Mouse (Mus musculus) ovary, postnatal 10 days (tissue): ENCODE measurements around the gene Ccr6.
"Not testable (repeated sequence)": the region's sequence is repeated elsewhere in the genome, so short reads cannot be mapped to it uniquely, and the experiment has no call there.

Source experiments
- DNase-seq: peaks from one replicate; pipeline ENCODE4 v3.0.0; 2022; ENCODE audit warnings: low spot score

Gene Ccr6

DNA sequence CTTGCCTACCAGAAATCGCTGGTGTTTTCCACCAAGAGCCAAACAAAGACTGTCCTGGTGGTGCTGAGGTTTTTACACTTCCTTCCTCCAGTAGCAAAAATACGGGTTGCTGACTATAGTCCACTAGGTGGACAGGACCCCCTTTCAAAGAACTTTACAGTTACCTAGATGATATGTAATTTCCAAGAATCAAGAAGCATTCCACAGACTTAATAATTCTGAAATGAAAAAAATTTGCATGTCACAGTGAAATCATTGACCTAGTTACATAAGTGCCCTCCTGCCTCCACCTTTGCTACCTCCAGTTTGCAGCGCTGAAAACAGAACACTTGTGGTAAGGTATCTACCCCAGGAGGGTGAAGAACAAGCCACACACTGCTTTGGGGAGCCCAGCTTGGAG, at the start of gene Ccr6:
Ccr6 (plus strand) TSS at position 301 of the 400 bp plus-strand sequence.
- DNase-seq = no peak

DNA sequence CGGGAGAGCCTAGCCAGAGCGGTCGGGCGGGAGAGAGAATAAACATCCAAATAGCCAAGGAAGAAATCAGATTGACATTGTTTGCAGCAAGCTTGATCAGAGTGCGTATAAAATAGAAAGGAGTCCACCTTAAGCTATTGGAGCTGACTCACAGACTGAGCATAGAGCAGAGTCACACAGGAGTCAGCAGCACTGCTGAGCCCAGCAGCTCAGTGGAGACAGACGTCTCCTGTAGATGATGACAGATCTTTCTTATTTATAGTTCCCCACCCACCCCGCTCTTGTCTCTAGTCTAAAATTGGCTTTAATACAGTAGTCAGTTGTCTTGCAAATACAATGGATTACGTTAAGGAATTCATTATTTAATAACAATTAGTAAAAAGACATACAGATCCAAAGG, 42.2 kb upstream of the Ccr6 start:
- DNase-seq = no peak

DNA sequence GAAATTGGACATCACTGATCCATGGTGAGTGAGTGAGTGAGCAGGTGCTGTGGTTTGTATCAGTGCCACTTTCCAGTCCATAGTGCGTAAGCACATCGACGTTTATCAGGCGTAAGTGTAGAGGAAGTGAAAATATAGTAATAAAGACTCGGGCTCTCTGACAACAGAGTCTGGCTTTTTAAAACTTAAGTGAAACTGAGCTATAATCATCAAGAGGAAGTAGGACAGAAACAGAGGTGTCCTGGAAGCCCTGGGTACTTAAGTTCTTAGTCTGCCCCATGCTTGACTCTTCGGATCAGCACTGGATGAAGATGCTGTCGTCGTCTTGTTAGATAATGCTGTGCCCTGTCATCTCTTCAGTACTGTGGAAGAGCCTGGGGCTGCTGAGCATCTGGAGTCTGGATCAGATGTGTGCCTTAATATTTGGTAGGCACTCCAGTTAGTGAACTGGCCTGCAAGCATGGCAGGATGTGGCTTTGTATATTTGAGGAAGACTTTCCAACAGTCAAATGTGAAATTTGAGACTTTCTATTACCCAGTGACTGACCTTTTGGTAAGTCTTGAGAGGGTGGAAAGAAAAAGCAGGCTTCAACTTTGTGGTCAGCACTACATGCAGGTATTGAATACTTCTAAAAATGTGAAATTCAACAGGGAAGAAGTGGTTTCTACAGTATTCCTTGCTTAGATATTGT, 40.0 kb upstream of the Ccr6 start:
- DNase-seq = no peak

DNA sequence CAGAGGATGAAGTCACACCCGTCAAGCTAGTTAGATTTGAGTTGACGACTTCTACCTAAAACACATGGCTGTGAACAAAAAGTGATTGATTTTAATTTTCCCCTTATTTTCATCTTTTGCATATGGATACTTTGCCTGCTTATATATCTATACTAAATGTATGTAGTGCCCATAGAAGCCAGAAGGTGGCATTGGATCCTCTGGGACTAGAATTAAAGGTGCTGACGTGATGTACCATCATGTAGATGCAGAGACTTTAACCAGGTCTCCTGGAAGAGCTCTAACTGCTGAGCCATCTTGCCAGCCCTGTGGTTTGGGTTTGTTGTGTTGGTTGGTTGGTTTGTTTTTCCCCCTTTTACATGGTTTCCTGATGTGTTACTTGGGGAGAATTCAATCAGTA, 38.2 kb upstream of the Ccr6 start:
- DNase-seq = no peak

DNA sequence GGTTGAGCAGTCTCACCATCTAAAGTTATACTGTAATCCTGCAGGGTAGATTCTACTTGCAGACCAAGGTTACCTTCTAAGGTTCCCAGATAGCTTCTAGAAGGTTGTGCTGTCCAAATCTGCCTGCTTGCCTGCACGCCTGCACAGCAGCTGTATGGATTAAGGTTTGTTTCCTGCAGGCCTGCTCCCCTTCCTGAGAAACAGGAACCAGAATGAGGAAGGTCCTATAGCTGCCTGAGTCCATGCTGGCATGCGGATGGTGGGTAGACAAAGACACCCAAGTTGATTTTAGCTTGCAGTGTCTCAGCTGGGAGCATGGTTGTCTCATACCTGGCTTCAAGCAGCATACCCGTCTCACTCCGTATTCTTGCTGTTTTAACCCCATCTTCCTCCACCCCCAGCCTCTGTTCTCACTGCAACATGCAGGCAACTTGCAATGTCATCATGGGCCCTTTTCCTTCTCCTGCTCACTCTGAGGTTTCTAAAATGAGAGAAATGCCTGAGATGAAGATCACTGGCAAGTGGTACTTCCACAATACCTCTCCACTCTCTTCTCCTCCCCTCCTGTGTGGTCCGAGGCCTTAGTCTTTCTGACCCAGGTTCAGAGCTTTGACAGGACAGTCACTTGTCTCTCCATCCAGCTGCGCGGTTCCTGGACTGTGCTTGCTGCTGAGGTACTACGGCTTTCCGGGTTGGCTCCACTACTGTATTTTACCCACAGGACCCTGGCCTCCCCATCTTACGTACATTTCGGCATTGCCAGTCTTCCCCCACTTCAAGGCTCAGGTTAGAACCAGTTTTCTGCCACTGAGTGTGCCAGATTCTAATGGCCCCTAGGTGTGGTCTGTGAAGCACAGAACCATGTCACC, 36.5 kb upstream of the Ccr6 start:
- DNase-seq = no peak

DNA sequence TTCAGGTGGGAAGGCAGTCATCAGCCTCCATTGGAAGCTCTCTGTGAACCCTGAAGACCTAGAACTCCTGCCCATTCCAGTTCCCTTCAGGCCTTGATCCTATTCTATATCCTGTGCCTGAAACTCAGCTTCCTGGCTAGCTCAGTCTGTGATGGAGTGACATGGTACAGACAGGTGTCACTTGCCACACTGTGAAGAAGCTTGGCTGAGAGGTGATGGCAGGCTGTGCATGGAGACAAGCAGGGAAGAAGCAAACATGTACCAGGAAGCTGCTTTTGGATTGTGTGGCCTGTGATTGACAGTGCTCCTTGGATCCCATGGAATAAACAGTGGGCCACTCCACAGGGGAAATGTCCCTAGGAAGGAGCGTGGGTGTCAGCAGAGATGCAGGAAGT, 35.9 kb upstream of the Ccr6 start:
- no peak for DNase-seq

DNA sequence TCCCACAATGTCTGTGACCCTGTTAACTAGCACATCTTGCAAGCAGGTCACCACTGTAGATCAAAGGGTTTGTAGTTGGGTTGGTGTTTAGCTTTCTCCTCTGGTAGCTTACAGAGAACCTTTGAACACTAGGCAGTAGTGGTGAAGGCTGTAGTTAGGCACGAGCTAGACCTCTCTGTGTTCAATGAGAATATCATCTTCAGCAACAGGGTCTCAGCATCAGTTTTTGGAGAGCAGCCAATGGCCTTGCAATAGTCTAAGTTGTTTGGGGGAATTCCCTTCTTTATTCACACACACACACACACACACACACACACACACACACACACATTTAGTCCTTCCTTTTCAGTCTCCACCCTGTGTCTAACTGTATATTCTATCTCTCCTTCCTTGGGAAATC, 32.4 kb upstream of the Ccr6 start:
- no peak for DNase-seq

DNA sequence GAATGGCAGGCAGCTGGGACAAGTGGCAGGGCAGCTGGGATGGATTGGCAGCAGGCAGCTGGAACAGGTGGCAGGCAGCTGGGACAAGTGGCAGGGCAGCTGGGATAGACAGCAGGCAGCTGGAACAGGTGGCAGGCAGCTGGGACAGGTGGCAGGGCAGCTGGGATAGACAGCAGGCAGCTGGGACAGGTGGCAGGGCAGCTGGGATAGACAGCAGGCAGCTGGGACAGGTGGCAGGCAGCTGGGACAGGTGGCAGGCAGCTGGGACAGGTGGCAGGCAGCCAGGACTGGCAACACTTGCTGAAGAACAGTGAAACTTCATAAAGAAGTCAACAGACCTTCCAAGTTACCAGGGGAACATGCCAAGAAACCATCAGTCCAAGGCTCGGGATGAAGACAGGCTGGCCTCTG, 30.6 kb upstream of the Ccr6 start:
- not testable (repeated sequence) for DNase-seq

DNA sequence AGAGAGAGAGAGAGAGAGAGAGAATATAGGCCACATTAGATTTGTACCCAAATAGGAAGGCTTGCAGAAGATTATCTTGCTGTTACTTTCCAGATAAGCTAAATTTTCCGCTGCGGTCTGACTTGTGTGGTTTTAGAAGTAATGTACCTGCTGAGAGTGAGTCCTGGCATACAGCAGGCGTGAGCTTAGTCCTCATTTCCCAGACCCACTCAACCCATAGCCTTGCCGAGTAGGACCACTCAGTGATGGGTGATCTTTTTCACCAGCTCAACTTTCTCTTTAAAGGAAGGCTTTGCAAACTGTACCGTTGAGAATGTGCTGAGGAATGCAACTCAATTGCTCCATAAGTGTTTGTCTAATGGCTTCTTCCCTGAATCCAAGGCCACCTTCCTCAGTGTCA, 29.2 kb upstream of the Ccr6 start:
- DNase-seq = no peak

DNA sequence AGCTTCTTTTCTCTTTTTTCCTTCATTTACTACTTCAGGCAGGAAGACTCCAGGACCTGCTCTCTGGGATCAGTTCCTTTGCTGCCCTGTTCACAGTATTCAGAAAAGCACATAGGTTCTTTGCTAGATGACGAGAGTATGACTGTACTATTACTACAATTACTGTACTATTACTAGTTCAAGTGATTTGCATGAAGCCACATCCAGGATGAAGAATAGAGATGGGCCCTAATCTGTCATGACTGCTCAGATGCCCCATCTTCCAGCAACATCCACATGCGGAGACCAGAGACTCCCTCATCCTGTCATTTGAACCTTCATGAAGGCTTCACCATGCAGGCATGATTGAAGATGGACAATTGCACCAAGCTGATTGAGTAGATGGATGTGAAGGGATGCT, 26.1 kb upstream of the Ccr6 start:
- no peak for DNase-seq

DNA sequence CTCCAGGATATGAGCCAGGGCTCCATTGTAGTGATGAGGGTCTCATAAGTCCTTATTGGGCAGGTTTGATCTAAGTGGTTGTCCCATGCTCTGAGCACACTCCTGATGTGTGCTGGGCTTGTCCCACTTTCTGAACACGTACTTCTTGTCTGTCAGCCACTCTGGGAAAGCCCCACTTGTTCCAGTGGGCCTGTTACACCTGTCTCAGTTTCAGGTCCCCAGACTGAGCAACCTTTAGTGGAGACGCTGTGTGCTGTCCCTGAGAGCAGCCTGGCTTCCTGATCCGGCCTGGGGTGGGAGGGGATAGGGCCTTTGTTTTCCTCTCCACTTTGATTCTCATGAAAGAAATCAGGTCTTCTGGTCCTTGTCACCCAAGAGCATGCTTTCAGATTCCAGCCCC, 25.7 kb upstream of the Ccr6 start:
- no peak for DNase-seq

DNA sequence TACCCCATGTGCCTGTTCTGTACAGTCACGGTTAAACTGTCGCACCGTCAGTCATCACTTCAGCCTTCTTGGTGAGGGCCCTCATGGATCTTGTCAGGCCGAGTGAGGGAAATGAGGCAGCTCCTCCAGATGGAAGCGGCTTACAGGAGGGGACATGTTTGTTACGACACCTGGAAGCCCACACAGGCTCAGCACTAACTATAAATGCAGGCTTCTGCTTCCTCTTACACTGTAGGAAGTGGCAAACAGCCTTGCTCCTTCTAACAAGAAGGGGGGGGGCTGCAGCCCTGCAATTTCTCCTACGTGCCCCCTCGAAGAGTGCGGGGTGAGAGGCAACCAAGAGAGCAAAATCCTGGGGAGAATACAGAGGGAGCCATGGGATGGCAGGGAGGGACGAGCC, 25.2 kb upstream of the Ccr6 start:
- DNase-seq = no peak

DNA sequence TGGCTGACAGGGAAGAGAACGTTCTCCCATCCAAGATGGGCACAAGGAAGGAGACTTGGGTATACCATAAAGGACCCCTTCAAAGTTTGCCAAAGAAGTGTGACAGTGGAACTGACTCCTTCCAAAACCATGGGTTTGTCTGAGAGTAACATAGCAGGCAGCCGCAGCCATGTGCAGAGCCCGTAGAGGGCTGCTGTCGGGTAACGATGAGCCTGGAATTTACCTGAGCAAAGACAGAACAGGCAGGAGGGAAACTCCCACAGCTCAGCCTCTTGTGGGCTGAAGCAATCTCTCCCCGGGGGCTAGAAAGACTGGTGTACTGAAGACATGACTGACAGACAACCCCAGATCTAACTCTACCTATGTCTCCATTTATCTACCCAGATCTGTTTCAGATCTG, 24.4 kb upstream of the Ccr6 start:
- no peak for DNase-seq

DNA sequence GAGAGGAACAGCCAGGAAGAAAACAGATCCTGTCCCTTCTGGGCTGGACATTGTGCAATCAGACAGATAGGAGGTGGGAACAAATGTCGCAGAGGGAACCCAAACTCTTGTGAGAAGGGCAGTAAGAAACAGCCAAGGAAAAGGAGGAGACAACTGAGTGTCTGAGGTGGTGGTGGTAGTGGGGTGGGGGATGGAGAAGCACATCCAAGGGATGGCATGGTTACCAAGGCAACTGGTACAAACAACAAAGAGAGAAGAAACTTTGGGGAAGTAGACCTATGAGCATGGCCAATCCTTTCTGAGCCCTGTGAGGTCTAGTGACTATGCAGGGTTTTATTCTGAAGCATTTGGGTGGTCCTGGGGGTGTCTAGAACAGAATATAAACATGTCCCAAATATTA, 21.5 kb upstream of the Ccr6 start:
- no peak for DNase-seq

DNA sequence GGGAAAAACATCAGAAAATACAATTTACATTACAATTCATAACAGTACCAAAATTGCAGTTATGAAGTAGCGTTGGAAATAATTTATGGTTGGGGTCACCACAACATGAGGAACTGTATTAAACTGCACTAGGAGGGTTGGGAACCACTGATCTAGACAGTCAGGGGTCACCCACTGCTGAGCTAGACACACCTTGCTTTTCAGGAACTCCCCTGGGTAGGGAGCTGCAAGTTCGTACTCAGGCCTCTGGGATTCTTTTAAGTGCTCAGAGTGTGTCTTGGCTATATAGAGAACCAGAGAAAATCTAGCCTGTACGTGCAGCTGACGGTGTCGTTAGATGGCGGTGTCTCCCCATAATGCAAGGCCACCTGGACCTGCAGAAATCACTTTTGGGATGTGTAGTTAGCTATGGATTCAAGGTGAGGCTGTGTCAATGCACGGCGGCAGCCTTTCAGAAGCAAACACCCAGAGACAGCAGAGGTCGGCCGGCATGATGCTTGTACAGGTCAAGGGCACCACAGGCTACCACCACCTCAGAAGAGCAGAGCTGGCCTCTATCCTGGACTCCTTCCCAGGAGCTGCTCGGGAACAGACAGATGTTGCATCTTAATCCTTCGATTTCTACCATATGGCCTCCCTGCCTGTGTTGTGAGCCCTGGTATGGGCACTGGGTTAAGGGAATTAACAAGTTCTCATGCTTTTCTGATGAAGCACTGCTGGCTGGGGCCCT, 20.7 kb upstream of the Ccr6 start:
- no peak for DNase-seq

DNA sequence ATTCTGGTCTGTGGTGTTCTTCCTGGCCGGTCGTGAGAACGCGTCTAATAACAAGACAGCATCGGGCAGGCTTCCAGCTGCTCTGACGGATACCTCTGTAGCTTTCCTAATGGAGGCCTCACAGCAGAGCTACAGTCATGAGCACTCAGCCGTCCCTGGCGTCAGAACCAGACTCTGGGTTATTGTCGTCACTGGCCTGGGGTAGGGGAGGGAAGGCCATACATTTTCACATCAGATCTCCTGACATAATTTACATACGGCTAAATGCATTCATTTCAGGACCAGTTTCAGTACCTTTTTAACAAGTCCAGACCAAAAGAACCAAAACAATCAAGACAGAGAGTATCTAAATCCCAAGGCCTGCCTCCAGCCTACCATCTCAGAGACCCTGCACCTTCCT, 12.6 kb upstream of the Ccr6 start:
- DNase-seq = no peak

DNA sequence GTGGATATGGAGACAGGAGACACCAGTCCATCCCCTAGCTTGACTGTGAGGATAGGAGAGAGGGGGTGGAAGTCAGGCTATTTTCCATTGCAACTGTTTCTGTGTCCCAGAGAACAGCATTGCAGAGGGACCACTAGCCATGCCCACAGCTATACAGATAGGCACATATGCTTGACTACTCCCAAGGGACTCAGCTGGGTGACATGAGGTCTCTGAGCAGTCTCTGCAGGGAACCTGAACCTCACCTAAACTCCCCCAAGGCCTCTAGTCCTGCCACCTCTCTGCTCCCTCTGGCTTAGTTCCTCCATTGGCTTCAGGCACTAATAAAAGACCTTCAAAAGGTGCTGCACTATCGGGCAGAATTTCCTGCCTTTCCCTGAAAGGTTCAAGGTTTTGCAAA, 11.8 kb upstream of the Ccr6 start:
- DNase-seq = no peak

DNA sequence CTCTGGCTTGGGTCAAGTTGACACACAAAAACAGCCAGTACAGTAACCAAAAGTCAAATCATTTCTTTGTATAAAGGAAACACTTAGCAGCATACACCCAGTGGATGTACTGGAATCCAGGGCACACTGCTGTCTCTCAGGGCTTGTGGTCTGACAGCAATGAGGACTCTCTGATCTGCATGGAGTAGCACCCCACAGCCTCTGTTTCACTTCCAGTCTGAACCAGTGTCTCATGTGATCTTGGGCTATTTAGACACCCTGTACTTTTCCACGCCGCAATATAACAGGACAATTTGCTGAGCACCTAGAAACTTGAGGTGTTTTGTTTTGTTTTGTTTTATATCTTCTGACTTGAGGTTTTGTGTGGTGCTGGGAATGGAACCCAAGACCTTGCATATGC, 10.7 kb upstream of the Ccr6 start:
- DNase-seq = no peak

DNA sequence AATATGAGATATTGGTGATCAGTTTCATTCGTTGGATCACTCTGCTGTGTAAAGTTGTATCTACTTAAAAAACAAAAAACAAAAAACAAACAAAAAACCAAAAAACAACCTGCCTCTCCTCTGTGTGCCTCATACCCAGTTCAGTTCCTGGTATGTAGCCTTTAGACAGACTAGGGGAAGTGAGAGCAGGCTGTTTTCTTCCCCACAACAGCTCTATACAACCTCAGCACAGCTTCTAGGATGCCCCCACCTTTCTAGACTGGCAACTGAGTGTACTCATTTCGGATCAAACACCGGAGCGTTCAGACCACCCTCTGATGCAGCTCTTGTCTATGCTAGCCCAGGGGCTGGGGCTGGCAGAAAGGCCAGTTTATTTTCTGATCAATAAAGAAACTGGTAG, 10.1 kb upstream of the Ccr6 start:
- DNase-seq = no peak

DNA sequence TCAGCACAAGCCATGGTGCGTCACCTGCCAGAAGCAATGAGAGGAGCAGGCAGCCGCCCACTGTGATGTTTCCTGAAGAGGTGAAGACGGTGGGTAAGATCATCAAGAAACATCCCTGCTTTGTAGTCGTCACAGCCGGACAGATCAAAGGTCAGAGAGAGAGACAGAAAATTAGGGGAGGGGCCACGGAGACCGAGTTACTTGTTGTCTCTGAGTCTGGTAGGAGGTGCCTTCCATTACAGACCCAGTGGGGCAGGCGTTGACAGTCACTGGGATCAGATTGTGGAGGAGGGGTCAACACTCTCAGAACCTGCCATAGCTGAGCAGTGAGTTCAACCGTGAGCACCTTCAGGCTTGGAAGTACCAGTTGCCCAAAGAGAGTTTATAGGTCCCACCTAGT, 7.2 kb upstream of the Ccr6 start:
- no peak for DNase-seq

DNA sequence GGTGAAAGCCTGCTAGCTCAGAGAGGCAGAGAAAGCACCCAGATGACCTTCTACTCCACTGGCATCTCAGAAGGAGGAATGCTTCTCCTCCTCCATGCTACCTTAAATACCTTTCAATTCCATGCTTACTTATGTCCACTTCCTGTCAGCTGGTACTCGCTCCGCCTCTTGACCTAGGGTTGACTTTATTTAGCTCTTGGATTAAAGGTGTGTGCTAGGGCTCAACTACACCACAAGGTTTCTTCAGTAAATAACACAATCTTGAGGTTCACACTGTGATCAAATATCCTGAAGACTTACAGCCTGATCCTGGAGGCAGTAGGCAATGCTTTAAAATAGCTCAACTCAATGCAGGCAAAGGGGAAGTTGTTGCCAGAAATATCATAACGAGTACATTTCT, 6.2 kb upstream of the Ccr6 start:
- DNase-seq = no peak

DNA sequence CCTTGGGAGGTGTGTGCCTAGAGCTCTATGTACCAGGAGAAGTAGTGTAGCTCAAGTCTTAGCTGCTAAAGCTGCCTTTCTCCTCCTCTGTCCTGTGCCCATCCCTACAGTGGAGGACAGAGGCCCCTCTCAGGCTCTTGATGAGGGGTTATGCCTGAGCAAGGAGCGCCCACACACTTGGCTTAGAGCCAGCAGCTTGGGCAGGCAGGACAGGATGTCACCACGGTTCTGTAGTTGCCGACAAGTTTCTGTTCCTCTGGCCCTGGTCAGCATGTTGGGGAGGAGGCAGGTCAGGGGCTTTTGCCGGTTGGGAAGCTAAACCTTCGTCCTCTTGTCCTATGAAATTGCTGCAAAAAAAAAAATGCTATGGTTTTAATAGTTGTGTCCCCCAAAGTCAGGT, 3.8 kb upstream of the Ccr6 start:
- no peak for DNase-seq

DNA sequence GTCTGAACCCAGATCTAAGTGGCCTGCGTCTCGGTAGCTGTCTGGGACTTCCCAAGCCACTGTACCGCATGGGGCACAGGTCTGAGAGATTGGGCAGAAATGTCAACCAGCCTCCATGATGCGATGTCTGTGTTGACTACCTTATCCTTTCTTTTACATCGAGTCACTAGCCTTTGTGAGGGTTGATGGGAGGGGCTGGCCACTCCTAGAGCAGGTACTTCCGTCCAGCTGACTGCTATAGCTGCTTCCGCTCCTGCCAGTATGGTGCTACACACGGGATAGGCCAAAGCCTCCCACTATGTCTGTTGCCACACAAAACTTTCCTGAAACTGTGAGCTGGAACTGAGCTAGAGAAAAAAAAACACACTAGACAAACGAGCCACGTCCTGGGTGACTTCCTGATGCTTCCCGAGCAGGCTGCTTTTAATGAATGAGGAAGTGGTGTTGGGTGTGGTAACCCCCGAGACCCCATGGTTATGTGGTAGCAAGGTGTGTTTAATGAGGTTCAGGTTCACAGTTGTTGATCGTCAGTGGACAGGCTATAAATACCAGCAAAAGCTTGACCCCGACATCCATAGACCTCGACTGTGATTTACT, 2.1 kb upstream of the Ccr6 start:
- DNase-seq = no peak
